Mouse (Mus musculus) hematopoietic stem cell, adult 5-6 weeks (primary cell): Measurements from ENCODE around the gene Rnf185. TPM values are rescaled to one million over a fixed set of nuclear protein-coding genes. Genes with fewer than 3 reads are reported as not detected.

Experiments used
- ATAC-seq, 2 experiments: fragments of 125-278 bp in 1 of 2; replicated peaks in 1 of 2; 2 replicates each; pipeline ENCODE4 v1.8.0; 2016 to 2017; ENCODE audit warnings: inconsistent platforms in 2 of 2, mild to moderate bottlenecking in 2 of 2, moderate number of reproducible peaks in 2 of 2, low read depth in 1 of 2, moderate TSS enrichment in 1 of 2; ENCODE audit not compliant: low FRiP score in 2 of 2, poor library complexity in 2 of 2, severe bottlenecking in 2 of 2, insufficient read depth in 1 of 2, low TSS enrichment in 1 of 2
- total RNA-seq: library from RNA; stranded (forward); fragments of 172-1452, 232-1000 nt; gene quantifications from 2 replicates; pipeline ENCODE4 v1.2.3, GENCODE M21; 2017

Rnf185 gene
- 10.9 and 15.6 TPM in 2 replicates for total RNA-seq

DNA sequence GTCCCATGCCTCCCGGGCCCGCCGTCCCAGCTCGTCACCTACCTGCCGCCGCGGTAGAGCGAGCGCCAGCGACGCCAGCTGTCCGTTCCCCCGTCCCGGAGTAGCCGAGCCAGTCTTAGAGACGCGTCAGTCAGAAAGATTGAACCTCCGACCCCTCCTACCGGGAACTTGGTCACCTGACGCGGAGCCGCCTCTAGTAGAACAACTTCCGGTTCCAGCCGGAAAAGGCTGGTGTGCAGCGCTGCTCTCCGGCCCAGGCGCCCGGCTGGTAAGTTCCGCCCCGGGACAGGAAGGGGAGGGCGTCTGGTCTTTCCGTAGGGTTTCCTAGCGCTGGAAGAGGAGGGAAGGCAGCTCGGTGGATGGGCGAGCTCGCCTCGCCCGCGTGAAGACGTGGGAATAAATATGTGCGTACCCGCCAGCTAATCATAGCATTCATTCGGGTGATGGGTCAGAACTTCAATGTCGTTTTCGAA is at the start of gene Rnf185:
Rnf185 (minus strand) TSS at position 197 of the 473 bp plus-strand sequence.
- ATAC-seq = peak; percentile 95 to 97

DNA sequence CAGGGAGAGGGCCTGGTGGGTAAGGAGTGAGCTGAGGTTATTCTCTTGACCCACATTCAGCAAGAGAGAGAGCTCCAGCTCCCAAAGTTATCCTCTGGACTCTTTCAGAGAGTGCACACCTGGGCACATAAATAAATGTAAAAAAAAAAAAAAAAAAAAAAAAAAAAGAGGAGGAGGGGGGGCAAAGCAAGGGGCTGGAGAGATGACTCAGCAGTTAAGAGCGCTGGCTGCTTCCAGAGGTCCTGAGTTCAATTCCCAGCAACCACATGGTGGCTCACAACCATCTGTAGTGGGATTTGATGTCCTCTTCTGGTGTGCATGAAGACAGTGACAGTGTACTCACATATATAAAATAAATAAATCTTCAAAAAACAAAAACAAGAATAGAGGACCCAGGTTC is 45.1 kb upstream of the Rnf185 start:
- ATAC-seq = no peak

- no peak for ATAC-seq
These were observed 44.6 kb upstream of the Rnf185 start for GRCm38 (mm10) chr11:3496756-3497155.

DNA sequence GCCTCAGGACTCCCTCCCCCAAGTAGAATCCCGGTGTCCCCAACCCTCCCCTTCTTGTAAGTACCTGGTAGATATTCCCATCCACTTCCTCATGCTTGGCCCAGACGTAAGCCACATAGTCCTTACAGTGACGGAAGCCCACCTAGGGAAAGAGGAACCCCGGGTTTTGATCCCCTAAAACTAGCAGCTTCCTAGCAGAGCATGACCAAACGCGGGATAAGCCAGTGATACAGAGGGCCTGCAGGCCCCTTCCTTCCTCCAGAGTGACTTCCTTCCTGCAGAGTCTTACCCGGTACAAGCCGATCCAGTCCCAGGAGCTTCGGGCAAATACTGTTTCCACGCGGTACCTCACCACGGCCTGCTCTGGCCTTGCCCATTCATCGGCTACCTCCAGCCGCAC is 43.3 kb upstream of the Rnf185 start:
- peak; percentile 9 to 38; a peak in 1 of 4 replicates for ATAC-seq

DNA sequence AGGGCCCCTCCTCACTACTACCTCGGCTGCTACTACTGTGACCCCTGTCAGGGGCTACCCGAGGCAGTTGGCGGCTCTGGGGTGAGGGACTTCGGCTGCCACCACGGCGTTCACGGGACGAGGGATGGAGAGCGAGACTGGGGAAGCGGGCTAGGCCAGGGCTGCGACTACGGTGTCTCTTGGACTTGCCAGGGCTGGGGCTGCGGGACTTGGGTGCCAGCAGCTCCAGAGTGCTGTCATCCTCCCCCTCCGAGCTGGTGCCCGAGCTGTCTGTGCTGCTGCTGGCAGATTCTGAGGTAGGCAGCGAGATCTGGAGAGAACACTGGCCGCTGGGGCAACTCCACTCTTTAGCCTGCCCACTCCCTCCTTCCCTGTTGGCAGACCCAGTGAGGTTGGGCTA is 42.7 kb upstream of the Rnf185 start:
- ATAC-seq = no peak

- ATAC-seq = no peak
These were observed 40.6 kb upstream of the Rnf185 start for GRCm38 (mm10) chr11:3492748-3493147.

GRCm38 (mm10) chr11:3489036-3489435 is 36.9 kb upstream of the Rnf185 start:
- ATAC-seq = no peak

GRCm38 (mm10) chr11:3487952-3488570 is 35.9 kb upstream of the Rnf185 start, which contains the start of gene Pla2g3:
Gene Pla2g3, plus strand, starts transcription at chr11:3488284.
- no peak for ATAC-seq

- ATAC-seq = peak in 1 of 2 experiments; percentile 54; a peak in 2 of 4 replicates
These were observed 34.2 kb upstream of the Rnf185 start for GRCm38 (mm10) chr11:3486349-3486748.

DNA sequence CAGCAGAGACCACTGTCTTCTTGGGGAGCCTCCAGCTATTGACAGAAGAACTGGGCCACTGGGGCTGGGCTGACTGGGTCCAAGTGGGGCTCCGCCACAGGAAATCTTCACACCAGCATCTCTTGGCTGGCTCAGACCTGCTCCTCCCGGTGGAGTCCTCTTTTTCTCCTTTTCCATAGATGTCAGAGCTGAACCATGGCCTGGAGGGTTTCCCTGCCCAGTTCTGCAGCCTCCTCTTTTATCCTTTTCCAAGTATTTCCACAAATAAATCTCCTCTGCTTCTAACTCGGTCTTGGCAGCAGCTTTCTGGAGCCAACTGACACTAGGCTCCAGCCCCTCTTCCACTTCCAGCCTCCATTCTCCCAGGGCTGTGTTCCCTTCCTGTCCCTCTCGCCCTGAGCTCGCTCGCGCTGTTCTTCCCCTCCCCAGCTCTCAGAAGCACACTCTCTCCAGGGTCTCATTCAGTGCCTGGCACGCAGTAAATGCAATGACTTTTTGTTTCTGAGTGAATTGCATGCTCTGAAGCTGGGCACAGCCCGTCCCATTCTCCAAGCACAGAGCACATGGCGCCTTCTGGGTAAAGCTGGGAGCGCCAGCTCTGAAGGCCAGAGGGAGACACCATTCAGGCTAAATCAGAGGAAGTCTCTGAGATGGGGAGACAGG is 31.9 kb upstream of the Rnf185 start:
- ATAC-seq = no peak

GRCm38 (mm10) chr11:3475489-3475888 is 23.3 kb upstream of the Rnf185 start:
- ATAC-seq = no peak

- ATAC-seq = 0 out of 4 replicates have a peak, but pooled peaks of 1 of the 2 experiments have one; percentile 36
These were observed 22.4 kb upstream of the Rnf185 start for GRCm38 (mm10) chr11:3474480-3475115.

- peak; percentile 81 for ATAC-seq
These were observed 20.3 kb upstream of the Rnf185 start for GRCm38 (mm10) chr11:3472484-3472883.

GRCm38 (mm10) chr11:3471448-3471850 is 19.3 kb upstream of the Rnf185 start:
- no peak for ATAC-seq

DNA sequence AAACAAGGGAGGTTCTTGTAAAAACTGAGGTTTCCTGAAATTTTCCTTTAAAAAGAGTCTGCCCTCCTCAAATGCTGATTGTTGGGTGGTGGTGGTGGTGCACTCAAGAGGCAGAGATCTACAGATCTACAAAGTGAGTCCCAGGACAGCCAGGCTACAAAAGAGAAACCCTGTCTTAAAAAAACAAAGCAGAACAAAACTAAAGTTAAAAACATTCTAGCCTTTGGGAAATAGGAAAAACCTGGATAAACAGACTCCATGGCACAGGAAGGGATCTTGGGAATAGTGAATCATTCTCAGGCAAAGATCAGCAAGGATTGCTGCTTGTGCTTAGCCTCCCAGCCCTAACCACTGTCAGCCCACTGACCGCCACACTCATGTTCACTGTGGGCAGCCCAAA is 10.7 kb upstream of the Rnf185 start:
- ATAC-seq = no peak

DNA sequence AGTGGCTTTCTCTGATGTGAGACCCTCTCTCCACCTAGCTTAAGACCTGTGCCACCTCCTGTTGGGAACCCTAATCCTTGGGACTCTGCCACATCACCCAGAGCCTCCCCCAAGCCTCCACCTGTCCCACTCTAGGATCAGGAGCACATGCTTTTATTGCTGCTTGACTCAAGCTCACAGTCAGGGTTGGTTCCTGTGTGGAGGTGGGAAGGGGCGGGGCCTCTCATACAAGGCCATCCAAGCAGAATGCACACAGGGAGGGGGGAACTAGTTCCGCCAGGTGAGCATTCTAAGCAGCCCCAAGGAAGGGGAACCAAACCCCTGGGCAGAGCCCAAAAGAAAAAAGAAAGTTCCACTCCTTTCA is 6.9 kb upstream of the Rnf185 start:
- ATAC-seq = no peak

DNA sequence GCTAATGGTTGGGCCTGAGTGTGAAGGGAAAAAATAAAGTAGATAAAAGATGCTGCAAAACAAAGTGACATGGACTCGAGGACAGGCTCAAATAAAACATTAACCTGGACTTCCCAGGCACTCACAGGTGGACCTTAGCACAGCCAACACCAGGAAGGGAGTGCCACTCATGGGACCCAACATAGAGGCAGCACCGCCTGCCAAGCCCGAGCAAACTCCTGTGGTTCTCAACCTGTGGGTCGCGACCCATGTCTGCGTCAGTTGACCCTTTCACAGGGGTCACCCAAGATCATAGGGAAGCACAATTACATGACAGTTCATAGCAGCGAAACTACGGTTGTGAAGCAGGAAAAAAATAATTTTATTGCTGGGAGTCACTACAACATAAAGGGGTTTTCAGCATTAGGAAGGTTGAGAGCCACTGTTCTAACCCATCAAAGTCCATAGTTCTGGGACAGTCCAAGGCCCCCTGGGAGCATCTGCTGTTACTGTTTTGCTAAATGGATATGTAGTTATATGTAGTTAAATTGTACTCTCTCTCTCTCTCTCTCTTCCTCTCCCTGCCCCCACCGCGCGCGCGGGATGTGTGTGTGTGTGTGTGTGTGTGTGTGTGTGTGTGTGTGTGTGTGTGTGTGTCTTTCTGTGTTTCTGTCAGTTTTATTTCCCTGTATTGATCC is 6.4 kb upstream of the Rnf185 start:
- ATAC-seq = no peak

DNA sequence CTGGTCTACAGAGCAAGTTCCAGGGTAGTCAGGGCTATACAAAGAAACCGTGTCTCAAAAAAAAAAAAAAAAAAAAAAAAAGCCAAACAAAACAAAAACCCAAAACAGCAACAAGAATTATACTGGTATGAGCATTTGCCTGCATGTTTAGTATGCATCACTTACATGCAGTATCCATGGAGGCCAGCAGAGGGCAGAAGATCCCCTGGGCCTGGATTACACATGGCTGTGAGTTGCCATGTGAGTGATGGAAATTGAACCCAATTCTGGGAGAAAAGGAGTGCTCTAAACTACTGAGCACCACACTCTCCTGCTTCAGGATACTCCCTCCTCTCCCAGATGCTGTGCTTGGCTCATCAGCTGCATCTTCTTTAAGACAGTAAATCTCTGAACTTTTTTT is 4.2 kb upstream of the Rnf185 start:
- ATAC-seq = peak in 1 of 2 experiments; percentile 40; a peak in 1 of 4 replicates
